Mouse (Mus musculus): ENCODE data around the gene Gm5458. TPM values are rescaled to one million over a fixed set of nuclear protein-coding genes. Genes with fewer than 3 reads are reported as not detected.
"Not testable (repeated sequence)": the region's sequence is repeated elsewhere in the genome, so short reads cannot be mapped to it uniquely, and the experiment has no call there.

Gene Gm5458
- not detected in 2 replicates for polyA plus RNA-seq (2015; fragmentation: Nextera tagmentation; extraction: Ambion mirVana)

GRCm38 (mm10) chr14:19602481-19602880 is at the start of gene Gm5458:
TSS of gene Gm5458 (minus strand) at chr14:19602581.
- not testable (repeated sequence) for H3K36me3 ChIP-seq; H3K27ac ChIP-seq (replicated peaks); H3K9ac ChIP-seq; H3K4me1 ChIP-seq (replicated peaks); ATAC-seq (ENCODE audit: low FRiP score, low read depth); H3K4me2 ChIP-seq; H3K27me3 ChIP-seq; H3K4me3 ChIP-seq; H3K9me3 ChIP-seq
- 92% methylated on average over 1 of the region's 2 CpGs for WGBS

- H3K4me1 ChIP-seq (replicated peaks) = no peaks in the 10 kb centered on the region
- 93% methylated on average over 3 of the region's 3 CpGs for WGBS
These were observed 43.9 kb upstream of the Gm5458 start for GRCm38 (mm10) chr14:19646232-19646631.

GRCm38 (mm10) chr14:19584804-19585667 is 17.3 kb downstream of the Gm5458 start, which contains the start of gene Gm2237:
TSS of gene Gm2237 (minus strand) at chr14:19585135.
- H3K36me3 ChIP-seq; ATAC-seq (ENCODE audit: low FRiP score, low read depth); H3K4me1 ChIP-seq (replicated peaks); H3K9me3 ChIP-seq; H3K27me3 ChIP-seq: not testable (repeated sequence)
- H3K4me3 ChIP-seq = peak within 1 kb of the TSS; percentile 50
- peak within 1 kb of the TSS; percentile 51 for H3K9ac ChIP-seq
- H3K4me2 ChIP-seq = peak within 1 kb of the TSS; percentile 51
- 1% methylated on average over 19 of the region's 62 CpGs for WGBS
- H3K27ac ChIP-seq (replicated peaks) = peak within 1 kb of the TSS; percentile 76

More at GRCm38 (mm10) chr14:19646232-19646631, 43.9 kb upstream of the Gm5458 start:
- no peak overlapping the region for H3K4me2 ChIP-seq
- H3K27ac ChIP-seq (replicated peaks) = no peak overlapping the region
- ATAC-seq (ENCODE audit: low FRiP score, low read depth) = no peak
- no peaks in the 10 kb centered on the region for H3K36me3 ChIP-seq
- H3K9me3 ChIP-seq = no peaks in the 10 kb centered on the region
- H3K4me3 ChIP-seq = no peak overlapping the region
- H3K9ac ChIP-seq = no peak overlapping the region
- H3K27me3 ChIP-seq = no peaks in the 10 kb centered on the region

DNA sequence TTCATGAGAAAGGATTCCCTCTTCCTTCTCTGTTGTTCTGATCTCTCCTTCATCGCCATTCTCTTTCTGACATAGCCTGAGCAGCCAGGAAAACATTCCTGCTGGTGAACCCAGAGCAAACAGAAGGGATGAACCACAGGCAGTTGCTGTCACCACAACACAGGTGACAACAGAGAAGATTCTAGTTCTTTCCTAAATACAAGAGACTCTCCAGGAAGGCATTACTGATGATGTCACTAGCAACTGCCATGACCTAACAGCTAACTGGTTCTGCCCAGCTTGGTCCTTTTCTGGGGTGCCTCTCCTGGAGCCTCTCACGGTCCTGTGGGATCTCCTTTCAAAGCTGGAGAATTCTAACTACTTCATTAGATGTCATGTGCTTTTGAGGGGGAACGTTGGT is 52.5 kb downstream of the Gm5458 start, which contains the start of gene Gm2244:
TSS of gene Gm2244 (minus strand) at position 101 of the 400 bp plus-strand sequence.
- not testable (repeated sequence) for H3K4me1 ChIP-seq (replicated peaks); H3K27ac ChIP-seq (replicated peaks); H3K4me3 ChIP-seq; H3K27me3 ChIP-seq; H3K9me3 ChIP-seq; H3K4me2 ChIP-seq; H3K9ac ChIP-seq; H3K36me3 ChIP-seq; ATAC-seq (ENCODE audit: low FRiP score, low read depth)
- WGBS = 96% methylated on average over 1 of the region's 3 CpGs

Other genes starting within 250 kb of the Gm5458 start
- gene Gm21738, start 183.7 kb downstream of the Gm5458 start, polyA plus RNA-seq (2015; fragmentation: Nextera tagmentation; extraction: Ambion mirVana) = 0.26 TPM in 1 of 2 replicates, not detected in the other
- 0.45 and 0.60 TPM in 2 replicates for gene Gm2244, start 52.6 kb downstream of the Gm5458 start, polyA plus RNA-seq (2015; fragmentation: Nextera tagmentation; extraction: Ambion mirVana)
- 5.3 and 5.7 TPM in 2 replicates for gene Gm2237, start 17.4 kb downstream of the Gm5458 start, polyA plus RNA-seq (2015; fragmentation: Nextera tagmentation; extraction: Ambion mirVana)
- gene Nid2, start 148.7 kb upstream of the Gm5458 start, polyA plus RNA-seq (2015; fragmentation: Nextera tagmentation; extraction: Ambion mirVana) = 45.7 and 48.2 TPM in 2 replicates
- gene Rtraf, start 221.2 kb upstream of the Gm5458 start, polyA plus RNA-seq (2015; fragmentation: Nextera tagmentation; extraction: Ambion mirVana) = 145 and 161 TPM in 2 replicates

Data from hindbrain, embryonic 15.5 days (tissue).